Mouse (Mus musculus) spleen, adult 2 months (tissue): ENCODE data around the gene Gm7879. TPM values are rescaled to one million over a fixed set of nuclear protein-coding genes. Genes with fewer than 3 reads are reported as not detected.

ENCODE experiments used
- DNase-seq, 2 experiments: peaks; one replicate each; pipeline versions ENCODE4 v3.0.0 to v3.0.0-alpha.2; 2012 to 2021; ENCODE audit warnings: low spot score in 2 of 2, low read depth in 1 of 2
- H3K27ac ChIP-seq: fragments of 200-500 bp; 2 replicates; pipeline ENCODE4 v1.5.1; 2012; ENCODE audit warnings: low read length, inconsistent platforms; ENCODE audit not compliant: insufficient read depth
- H3K27me3 ChIP-seq: fragments of 200-500 bp; 2 replicates; pipeline ENCODE4 v1.6.1; 2012; ENCODE audit warnings: mild to moderate bottlenecking, moderate library complexity, low read length, inconsistent platforms; ENCODE audit not compliant: control insufficient read depth, insufficient read depth
- H3K36me3 ChIP-seq: fragments of 200-500 bp; 2 replicates; pipeline ENCODE4 v1.6.1; 2012; ENCODE audit warnings: mild to moderate bottlenecking, low read length, inconsistent platforms; ENCODE audit not compliant: control insufficient read depth, insufficient read depth
- H3K4me1 ChIP-seq: fragments of 200-500 bp; 2 replicates; pipeline ENCODE4 v1.6.1; 2011; ENCODE audit warnings: inconsistent platforms; ENCODE audit not compliant: control insufficient read depth, insufficient read depth, insufficient read length
- H3K4me3 ChIP-seq: fragments of 200-500 bp; 2 replicates; pipeline ENCODE4 v1.5.1; 2011; ENCODE audit warnings: mild to moderate bottlenecking, inconsistent platforms; ENCODE audit not compliant: insufficient read depth, insufficient read length; ENCODE audit errors: extremely low read depth
- CTCF ChIP-seq: fragments of 200-500 bp; IDR thresholded peaks from 2 replicates; pipeline ENCODE4 v1.5.1; 2011; ENCODE audit warnings: mild to moderate bottlenecking, inconsistent platforms; ENCODE audit not compliant: insufficient read depth, insufficient read length, insufficient replicate concordance; ENCODE audit errors: extremely low read depth
- POLR2A ChIP-seq: fragments of 200-500 bp; IDR thresholded peaks from 2 replicates; pipeline ENCODE4 v1.6.1; 2011; ENCODE audit warnings: low read depth, low read length, inconsistent platforms
- WGBS: fragments of 180-500 bp; shearing (Covaris S2); methylation state at CpG from one replicate; pipeline ENCODE4 v1.1.7; 2018; 5-methylcytosine and 5-hydroxymethylcytosine counted together
- polyA plus RNA-seq: library from polyadenylated mRNA; depleted of rRNA; stranded (reverse); fragments of >200 nt; gene quantifications from 2 replicates; pipeline ENCODE4 v1.2.3, GENCODE M21; 2012; rRNA removed

The Gm7879 gene
- polyA plus RNA-seq, 1 experiment = not detected

- Histone ChIP-seq H3K36me3 (no peaks in the 10 kb centered on the region), H3K4me3 (no peak overlapping the region), H3K27me3 (no peaks in the 10 kb centered on the region), H3K4me1 (no peaks in the 10 kb centered on the region), H3K27ac (no peak overlapping the region)
- WGBS = 88% methylated on average over 3 of the region's 3 CpGs
- no peak for TF ChIP-seq CTCF
- TF ChIP-seq POLR2A = no peak
- no peak for DNase-seq
Observed at GRCm38 (mm10) chr5:43961056-43961455, 48.1 kb downstream of the Gm7879 start.

Other genes with a start within 250 kb of the Gm7879 start
- gene Bst1, start 94.3 kb upstream of the Gm7879 start, polyA plus RNA-seq = 5.6 and 8.4 TPM in 2 replicates
- 13.0 and 13.9 TPM in 2 replicates for gene Fbxl5, start 91.5 kb upstream of the Gm7879 start, polyA plus RNA-seq
- 37.3 and 38.9 TPM in 2 replicates for gene Cd38, start 44.6 kb upstream of the Gm7879 start, polyA plus RNA-seq
- not detected in 2 replicates for gene Fgfbp1, start 68.6 kb downstream of the Gm7879 start, polyA plus RNA-seq
- gene Prom1, start 188.9 kb downstream of the Gm7879 start, polyA plus RNA-seq = 0.38 and 0.79 TPM in 2 replicates